Mouse (Mus musculus) bone marrow macrophage, adult 2 months (primary cell): ENCODE results near the gene Manbal.

Source experiments
- CTCF ChIP-seq: IDR thresholded peaks from 2 replicates; pipeline ENCODE4 v1.5.1; 2012; ENCODE audit warnings: low read depth, mild to moderate bottlenecking, low read length, moderate library complexity
- POLR2A ChIP-seq: IDR thresholded peaks from 2 replicates; pipeline ENCODE4 v1.6.1; 2012; ENCODE audit warnings: mild to moderate bottlenecking, low read depth, low read length, borderline replicate concordance

DNA sequence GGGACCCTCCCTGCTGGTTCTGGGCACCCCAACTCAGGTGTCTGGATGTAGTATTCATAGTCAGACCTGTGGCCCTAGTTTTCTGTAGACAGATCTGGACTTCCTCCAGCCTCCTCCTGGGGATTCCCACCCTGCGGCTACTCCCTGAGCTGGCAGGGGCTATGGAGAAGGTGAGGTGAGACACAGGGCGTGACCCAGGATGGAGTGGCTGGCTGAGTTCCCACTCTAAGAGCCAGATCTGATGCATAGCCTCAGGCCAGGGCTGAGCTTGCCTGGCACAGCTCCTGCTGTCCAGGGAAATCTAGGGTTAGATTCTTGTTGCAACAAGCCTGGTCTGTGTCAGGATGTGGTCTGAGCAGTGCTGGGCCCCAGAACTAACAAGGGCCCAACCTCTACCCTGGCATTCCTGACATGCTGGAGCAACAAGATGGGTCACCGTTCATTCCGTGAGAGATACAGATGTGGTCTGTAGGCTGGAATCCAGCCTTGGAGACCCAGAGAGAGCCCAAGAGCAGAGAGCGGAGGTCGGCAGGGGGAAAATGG, 43.8 kb downstream of the Manbal start:
- TF ChIP-seq CTCF (no peak), POLR2A (no peak)
